Mouse (Mus musculus): Measurements from ENCODE around the gene E330009J07Rik. TPM values are rescaled to one million over a fixed set of nuclear protein-coding genes. Genes with fewer than 3 reads are reported as not detected.

The E330009J07Rik gene
- total RNA-seq, 2 experiments from 2014 or later = 3.0 to 4.4 TPM

Other genes with a start within 250 kb of the E330009J07Rik start
- 10 to 100 TPM; 21.0 to 22.5 TPM for gene Agk, start 111.0 kb downstream of the E330009J07Rik start, total RNA-seq (2021)
- gene Wee2, start 3.0 kb upstream of the E330009J07Rik start, total RNA-seq (2021) = not detected
- gene Ssbp1, start 35.2 kb upstream of the E330009J07Rik start, total RNA-seq (2021) = 10 to 100 TPM; 35.6 to 38.0 TPM
- not detected for gene Tas2r137, start 55.1 kb upstream of the E330009J07Rik start, total RNA-seq (2021)
- not detected for gene Tas2r108, start 57.4 kb upstream of the E330009J07Rik start, total RNA-seq (2021)
- not detected for gene Prss37, start 83.4 kb upstream of the E330009J07Rik start, total RNA-seq (2021)
- gene Olfr461, start 118.9 kb upstream of the E330009J07Rik start, total RNA-seq (2021) = not detected
- not detected for gene Olfr460, start 133.4 kb upstream of the E330009J07Rik start, total RNA-seq (2021)
- gene Clec5a, start 149.7 kb upstream of the E330009J07Rik start, total RNA-seq (2021) = 1 to 10 TPM in 1 of 2 experiments, under 1 TPM in 1; 0.93 to 1.1 TPM
- gene Tas2r138, start 177.2 kb upstream of the E330009J07Rik start, total RNA-seq (2021) = not detected
- gene Mgam, start 192.7 kb upstream of the E330009J07Rik start, total RNA-seq (2021) = 1 to 10 TPM; 1.2 to 1.4 TPM

Measured in heart, postnatal 10 days (tissue).